Mouse (Mus musculus) right cerebral cortex, postnatal 36 days (tissue): Measurements from ENCODE around the gene Slk.

ENCODE experiments used
- DNase-seq, 2 experiments: peaks; one replicate each; pipeline ENCODE4 v3.0.0; 2022; ENCODE audit warnings: low spot score in 2 of 2, mixed read lengths in 1 of 2

Gene Slk

GRCm38 (mm10) chr19:47579225-47579787 is at the start of gene Slk:
Gene Slk, plus strand, starts transcription at chr19:47579678.
- peak; percentile 58 to 71 for DNase-seq

DNA sequence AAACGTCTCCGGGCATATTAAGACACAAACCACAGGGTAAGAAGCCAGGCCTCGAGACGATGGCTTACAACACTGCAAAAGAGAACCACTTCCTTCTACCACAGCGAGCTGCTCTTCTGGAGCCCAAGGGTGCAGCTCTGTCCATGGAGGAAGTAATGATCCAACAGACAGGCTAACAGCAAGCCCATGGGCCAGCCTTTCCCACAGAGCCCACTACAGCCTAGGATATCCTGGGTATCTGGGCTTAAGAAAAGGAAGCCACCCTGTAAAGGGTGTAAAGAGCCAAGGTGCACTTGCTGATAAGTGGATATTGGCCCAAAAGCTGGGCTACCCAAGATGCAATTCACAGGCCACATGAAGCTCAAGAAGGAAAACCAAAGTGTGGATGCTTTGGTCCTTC is 48.2 kb upstream of the Slk start:
- DNase-seq: no peak

DNA sequence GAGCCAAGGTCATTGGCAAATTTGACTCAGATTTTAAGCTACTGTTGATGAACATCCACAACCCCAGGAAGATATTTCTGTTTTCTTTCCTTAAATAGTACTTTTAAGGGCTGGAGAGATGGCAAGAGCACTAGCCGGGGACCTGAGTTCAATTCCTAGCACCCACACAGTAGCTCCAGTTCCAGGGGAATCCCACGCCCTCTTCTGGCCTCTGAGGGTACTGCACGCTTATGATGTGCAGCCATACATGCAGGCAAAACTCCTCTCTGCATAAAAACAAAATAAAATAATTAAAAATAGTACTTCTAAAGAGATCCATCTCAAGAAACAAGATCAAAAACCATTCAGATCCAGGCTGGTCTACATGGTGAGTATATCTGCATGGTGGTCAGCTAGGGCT is 47.0 kb upstream of the Slk start:
- no peak for DNase-seq

DNA sequence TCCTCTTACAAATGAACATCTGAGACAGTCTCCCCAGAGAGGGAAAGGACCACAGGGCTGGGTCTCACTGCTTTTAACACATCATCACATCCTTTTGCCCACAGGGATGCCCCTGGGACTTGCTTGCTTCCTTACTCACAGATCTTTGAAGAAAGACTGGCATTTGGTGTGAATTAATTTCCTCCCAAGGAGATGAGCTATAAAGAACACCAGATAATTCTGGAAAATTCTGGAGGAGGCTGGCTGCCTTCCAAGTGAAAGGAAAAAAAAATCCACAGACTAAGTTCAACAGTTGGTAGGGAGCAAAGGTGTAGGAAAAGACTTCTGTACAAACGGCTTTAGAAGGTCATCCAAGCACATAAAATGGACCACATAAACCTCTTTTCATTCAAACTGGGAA is 45.3 kb upstream of the Slk start:
- no peak for DNase-seq

GRCm38 (mm10) chr19:47536521-47537299 is 42.8 kb upstream of the Slk start:
- peak; percentile 94 to 95 for DNase-seq

- DNase-seq: no peak
Measured at GRCm38 (mm10) chr19:47537300-47537792, 42.1 kb upstream of the Slk start, which contains the start of gene Stn1. Gene Stn1, minus strand, starts transcription at chr19:47537507.

- no peak for DNase-seq
Measured at GRCm38 (mm10) chr19:47537879-47538278, 41.6 kb upstream of the Slk start.

DNA sequence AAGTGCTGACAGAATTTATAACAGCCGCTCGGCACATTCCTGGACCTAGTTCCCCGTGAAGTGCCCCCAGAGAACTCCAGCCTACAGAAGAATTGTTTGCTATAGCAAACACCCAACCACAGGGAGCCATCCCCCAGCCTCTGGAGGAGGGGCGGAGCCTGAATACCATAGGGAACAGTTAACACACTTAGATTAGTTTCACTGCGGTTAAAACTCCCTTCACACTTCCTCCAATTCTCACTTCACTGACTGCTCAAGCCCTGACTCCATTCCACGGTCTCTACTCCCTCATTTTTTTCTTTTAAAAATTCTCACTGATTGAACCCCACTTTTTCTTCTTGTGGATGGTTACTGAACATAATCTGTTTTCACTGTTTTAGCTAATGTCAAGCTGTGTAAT is 40.7 kb upstream of the Slk start:
- DNase-seq: no peak

DNA sequence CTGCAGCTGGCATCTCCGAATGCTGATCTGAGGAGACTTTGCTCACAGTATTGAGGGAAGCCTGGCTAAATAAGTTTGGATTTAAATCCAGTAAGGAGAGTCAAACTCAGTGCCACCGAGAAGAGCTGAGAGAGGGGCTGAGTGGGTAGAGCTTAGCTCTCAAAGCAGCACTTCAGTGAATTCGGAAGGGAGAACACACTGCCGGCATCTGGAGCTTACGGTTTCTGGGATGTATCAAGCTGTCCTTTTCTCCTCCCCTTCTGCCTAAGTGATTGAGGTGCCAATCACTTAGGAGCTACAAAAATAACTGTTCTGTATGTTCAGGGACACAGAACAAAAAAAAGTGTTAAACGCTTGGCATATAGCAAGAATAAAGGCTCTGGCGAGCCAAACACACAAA is 37.0 kb upstream of the Slk start:
- no peak for DNase-seq

DNA sequence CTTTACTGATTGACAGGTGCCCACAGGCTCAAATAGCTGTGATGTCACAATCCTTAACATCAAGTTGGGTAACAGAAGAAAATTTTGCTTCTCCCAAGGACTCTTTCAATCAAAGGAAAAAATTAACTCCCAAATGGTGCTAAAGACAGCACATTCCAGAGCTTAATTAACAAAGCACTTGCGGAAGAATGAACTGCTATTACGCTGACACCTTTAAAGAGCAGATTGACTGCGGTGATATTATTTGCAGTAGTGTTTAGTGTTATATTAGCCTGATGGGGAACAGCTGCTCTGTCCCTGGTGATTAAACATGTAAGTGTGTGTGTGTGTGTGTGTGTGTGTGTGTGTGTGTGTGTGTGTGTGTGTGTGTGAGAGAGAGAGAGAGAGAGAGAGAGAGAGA is 34.4 kb upstream of the Slk start:
- no peak for DNase-seq

DNA sequence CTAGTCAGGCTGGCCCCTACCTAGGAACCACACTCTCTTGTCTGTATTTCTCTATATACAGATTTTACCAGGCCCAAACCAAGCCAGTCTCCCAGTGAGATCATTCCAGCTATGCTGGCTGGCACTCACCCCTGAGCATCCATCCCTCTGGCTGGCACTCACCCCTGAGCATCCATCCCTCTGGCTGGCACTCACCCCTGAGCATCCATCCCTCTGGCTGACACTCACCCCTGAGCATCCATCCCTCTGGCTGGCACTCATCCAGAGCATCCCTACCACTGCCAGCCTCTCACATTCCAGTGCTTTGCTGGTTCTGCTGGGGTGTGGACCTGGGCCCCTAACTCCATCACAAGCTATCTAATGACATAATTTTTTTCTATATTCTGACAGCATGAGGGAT is 34.0 kb upstream of the Slk start:
- no peak for DNase-seq

- no peak for DNase-seq
Measured at GRCm38 (mm10) chr19:47548432-47549076, 30.9 kb upstream of the Slk start.

- DNase-seq: no peak
Measured at GRCm38 (mm10) chr19:47549174-47549573, 30.3 kb upstream of the Slk start.

- no peak for DNase-seq
Measured at GRCm38 (mm10) chr19:47549584-47549983, 29.9 kb upstream of the Slk start.

DNA sequence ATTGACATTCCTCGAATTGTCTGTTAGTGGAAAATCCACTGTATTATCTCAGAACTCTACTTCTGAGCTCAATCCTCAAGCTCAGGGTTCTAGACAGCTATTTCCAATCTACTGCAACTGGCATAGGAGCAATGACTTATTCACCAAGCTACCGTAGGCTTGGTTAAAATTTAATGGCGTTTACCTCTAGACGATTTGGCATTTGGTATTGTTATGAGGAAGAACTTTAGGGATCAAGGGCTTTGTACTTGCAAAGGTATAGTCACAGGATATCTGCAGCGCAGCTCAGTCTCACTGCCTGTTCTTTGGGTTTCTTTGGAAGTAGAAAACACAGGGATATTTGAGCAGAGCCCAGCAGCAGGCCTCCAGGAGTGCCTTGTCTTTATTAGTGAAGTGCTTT is 20.3 kb upstream of the Slk start:
- no peak for DNase-seq

- no peak for DNase-seq
Measured at GRCm38 (mm10) chr19:47559751-47560512, 19.5 kb upstream of the Slk start.

- no peak for DNase-seq
Measured at GRCm38 (mm10) chr19:47560544-47561161, 18.8 kb upstream of the Slk start.

DNA sequence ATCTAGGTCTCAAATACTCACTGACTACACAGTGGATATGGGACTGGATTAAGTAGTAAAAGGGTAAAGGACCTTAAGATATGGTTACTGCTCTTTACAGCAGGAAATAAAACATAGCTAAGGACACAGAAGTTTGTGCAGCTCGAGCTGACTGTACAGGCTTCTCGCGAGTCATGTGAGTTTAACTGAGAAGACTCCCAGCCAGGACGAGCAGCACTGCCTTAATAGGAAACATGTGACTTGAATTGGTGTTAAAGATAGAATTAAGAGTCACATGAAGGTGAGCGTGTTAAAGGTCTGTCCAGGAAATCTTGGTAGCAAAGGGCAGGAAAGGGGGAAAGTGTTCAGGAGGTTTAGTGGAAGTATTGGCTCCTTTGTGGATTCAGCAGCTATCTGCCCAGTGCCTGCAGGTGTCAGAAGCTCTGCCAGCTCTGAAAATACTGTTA is 17.5 kb upstream of the Slk start:
- no peak for DNase-seq

DNA sequence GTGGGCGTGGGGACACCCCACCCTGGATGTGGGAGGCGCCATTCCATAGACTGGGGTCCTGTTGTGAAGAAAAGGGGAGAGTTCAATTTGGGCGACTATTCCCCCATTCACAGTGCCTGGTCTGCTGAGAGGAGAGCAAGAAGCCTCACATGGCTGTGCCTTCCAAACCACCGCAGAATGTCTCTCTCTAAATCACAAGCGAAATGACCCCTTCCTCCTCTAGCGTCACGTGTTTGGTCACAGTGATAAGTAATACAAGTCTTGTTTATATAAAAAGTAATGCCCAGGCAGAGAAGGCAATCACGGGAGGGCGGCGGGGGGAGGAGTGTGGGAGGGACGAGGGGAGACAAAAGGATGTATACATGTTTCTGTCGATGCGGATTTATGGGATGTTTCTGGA is 15.8 kb upstream of the Slk start:
- DNase-seq: no peak

DNA sequence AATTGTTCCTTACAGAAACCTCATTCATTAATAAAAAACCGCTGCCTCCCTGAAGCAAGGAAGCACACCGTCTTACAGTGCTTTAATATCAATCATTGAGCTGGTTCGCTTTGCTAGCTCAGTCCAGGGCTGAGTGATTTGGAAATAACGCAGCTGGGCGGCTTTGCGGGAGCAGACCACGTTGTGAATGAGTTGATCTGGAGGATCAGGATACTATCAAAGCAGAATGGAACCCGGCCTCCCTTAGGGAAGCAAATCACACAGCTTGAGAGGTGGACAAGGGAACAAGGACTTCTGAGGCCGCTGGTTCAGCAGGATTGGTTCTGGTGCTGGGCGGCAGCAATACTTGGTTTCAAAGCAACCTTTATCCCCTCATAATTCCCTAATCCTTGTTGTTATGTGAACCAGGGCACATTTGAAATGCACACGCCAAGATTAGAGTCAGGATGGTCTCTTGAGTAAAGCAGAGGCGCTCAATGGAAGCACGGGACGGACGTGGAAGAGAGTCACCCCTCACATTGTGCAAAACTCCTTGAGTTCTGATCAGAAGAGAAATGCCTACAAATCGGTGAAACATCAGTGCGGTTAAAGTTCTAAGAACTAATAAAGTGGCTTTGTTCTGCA is 14.3 kb upstream of the Slk start:
- no peak for DNase-seq

DNA sequence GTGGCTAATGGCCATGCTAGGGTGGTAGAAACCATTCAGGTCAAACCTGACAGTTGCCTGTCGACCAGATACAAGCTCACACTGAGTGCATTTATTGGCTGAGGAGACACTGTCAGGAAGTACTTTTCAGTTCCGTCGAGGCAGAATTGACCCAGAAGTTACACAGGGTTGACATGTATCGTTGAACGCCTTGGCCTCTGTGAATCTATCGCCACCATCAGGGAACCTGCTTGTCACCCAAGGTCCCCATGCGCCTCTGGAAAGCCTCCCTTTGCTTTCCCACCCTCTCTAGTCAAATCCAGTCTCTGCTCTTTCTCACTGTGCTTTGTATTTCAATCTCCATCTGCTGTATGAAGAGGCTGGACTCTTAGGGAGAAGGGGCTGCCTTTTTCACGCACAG is 13.5 kb upstream of the Slk start:
- no peak for DNase-seq
